Mouse (Mus musculus) megakaryocyte, embryonic 14.5 days (primary cell): Measurements from ENCODE around the gene Exosc5. TPM values are rescaled to one million over a fixed set of nuclear protein-coding genes. Genes with fewer than 3 reads are reported as not detected.

Experiments
- H3K27me3 ChIP-seq: replicated peaks from 2 replicates; pipeline ENCODE3; 2012; ENCODE audit warnings: inconsistent platforms
- H3K36me3 ChIP-seq: replicated peaks from 2 replicates; pipeline ENCODE3; 2012; ENCODE audit warnings: low read length, inconsistent platforms, mixed read lengths
- H3K4me1 ChIP-seq: 2 replicates; pipeline ENCODE4 v1.6.1; 2012; ENCODE audit warnings: inconsistent platforms
- H3K4me3 ChIP-seq: replicated peaks from 2 replicates; pipeline ENCODE3; 2012; ENCODE audit warnings: moderate library complexity, mild to moderate bottlenecking, inconsistent platforms
- H3K9me3 ChIP-seq: 2 replicates; pipeline ENCODE4 v1.6.1; 2012; ENCODE audit warnings: inconsistent platforms
- FLI1 ChIP-seq: IDR thresholded peaks from 2 replicates; pipeline ENCODE4 v1.6.1; 2012; ENCODE audit warnings: low read length, inconsistent platforms, mixed read lengths
- GATA1 ChIP-seq: IDR thresholded peaks from 3 replicates; pipeline ENCODE4 v1.6.1; 2012; ENCODE audit warnings: mixed read lengths, low read length, inconsistent platforms, borderline replicate concordance
- polyA plus RNA-seq: library from polyadenylated mRNA; stranded (reverse); fragments of >175 nt; gene quantifications from 2 replicates; pipeline ENCODE4 v1.2.3, GENCODE M21; 2012; ENCODE audit warnings: low replicate concordance; ENCODE audit not compliant: insufficient read depth

Exosc5 gene
- polyA plus RNA-seq, 1 experiment = 233 TPM

GRCm38 (mm10) chr7:25636373-25636772 lies 22.6 kb upstream of the Exosc5 start:
- peaks cover 73% of the 10 kb centered on the region for H3K4me1 ChIP-seq
- H3K36me3 ChIP-seq = peaks cover 91% of the 10 kb centered on the region
- TF ChIP-seq FLI1 = no peak
- TF ChIP-seq GATA1 = no peak
- H3K9me3 ChIP-seq = no peaks in the 10 kb centered on the region
- no peak overlapping the region for H3K4me3 ChIP-seq
- H3K27me3 ChIP-seq = peaks cover 24% of the 10 kb centered on the region

- Histone ChIP-seq H3K36me3 (peaks cover 88% of the 10 kb centered on the region), H3K9me3 (no peaks in the 10 kb centered on the region), H3K27me3 (peaks cover 26% of the 10 kb centered on the region), H3K4me3 (no peak overlapping the region), H3K4me1 (peaks cover 73% of the 10 kb centered on the region)
- TF ChIP-seq FLI1 (no peak), GATA1 (no peak)
These were observed 21.9 kb upstream of the Exosc5 start for GRCm38 (mm10) chr7:25637099-25637498.

GRCm38 (mm10) chr7:25639754-25640153 lies 19.2 kb upstream of the Exosc5 start:
- Histone ChIP-seq H3K4me3 (no peak overlapping the region), H3K36me3 (peaks cover 65% of the 10 kb centered on the region), H3K4me1 (peaks cover 75% of the 10 kb centered on the region), H3K9me3 (no peaks in the 10 kb centered on the region), H3K27me3 (peaks cover 26% of the 10 kb centered on the region)
- TF ChIP-seq FLI1 = no peak

GRCm38 (mm10) chr7:25644136-25644535 lies 14.8 kb upstream of the Exosc5 start:
- Histone ChIP-seq H3K4me1 (peaks cover 85% of the 10 kb centered on the region), H3K36me3 (peaks cover 36% of the 10 kb centered on the region), H3K4me3 (no peak overlapping the region), H3K27me3 (peaks cover 26% of the 10 kb centered on the region), H3K9me3 (no peaks in the 10 kb centered on the region)
- TF ChIP-seq FLI1 = no peak
- TF ChIP-seq GATA1 = no peak

- no peak for TF ChIP-seq GATA1
- Histone ChIP-seq H3K27me3 (peaks cover 23% of the 10 kb centered on the region), H3K4me3 (no peak overlapping the region), H3K9me3 (no peaks in the 10 kb centered on the region), H3K36me3 (peaks cover 31% of the 10 kb centered on the region), H3K4me1 (peaks cover 86% of the 10 kb centered on the region)
These were observed 14.3 kb upstream of the Exosc5 start for GRCm38 (mm10) chr7:25644631-25645030.

GRCm38 (mm10) chr7:25645074-25645473 lies 13.9 kb upstream of the Exosc5 start:
- no peaks in the 10 kb centered on the region for H3K9me3 ChIP-seq
- H3K4me1 ChIP-seq = peaks cover 88% of the 10 kb centered on the region
- no peak for TF ChIP-seq FLI1
- no peak for TF ChIP-seq GATA1
- H3K4me3 ChIP-seq = peak overlapping the region; percentile 38
- peaks cover 27% of the 10 kb centered on the region for H3K36me3 ChIP-seq
- H3K27me3 ChIP-seq = peaks cover 22% of the 10 kb centered on the region

GRCm38 (mm10) chr7:25647574-25648123 lies 11.3 kb upstream of the Exosc5 start:
- no peaks in the 10 kb centered on the region for H3K9me3 ChIP-seq
- H3K27me3 ChIP-seq = peaks cover 11% of the 10 kb centered on the region
- H3K36me3 ChIP-seq = peaks cover 11% of the 10 kb centered on the region
- no peak overlapping the region for H3K4me3 ChIP-seq
- TF ChIP-seq FLI1 (no peak), GATA1 (no peak)
- peaks cover 93% of the 10 kb centered on the region for H3K4me1 ChIP-seq

GRCm38 (mm10) chr7:25649839-25650238 lies 9.1 kb upstream of the Exosc5 start:
- Histone ChIP-seq H3K27me3 (peaks cover 11% of the 10 kb centered on the region), H3K4me3 (no peak overlapping the region), H3K36me3 (peaks cover 15% of the 10 kb centered on the region), H3K9me3 (no peaks in the 10 kb centered on the region), H3K4me1 (peaks cover 77% of the 10 kb centered on the region)
- TF ChIP-seq GATA1 (no peak), FLI1 (no peak)

- peaks cover 4% of the 10 kb centered on the region for H3K27me3 ChIP-seq
- peaks cover 8% of the 10 kb centered on the region for H3K36me3 ChIP-seq
- TF ChIP-seq GATA1 (no peak), FLI1 (no peak)
- peaks cover 71% of the 10 kb centered on the region for H3K4me1 ChIP-seq
- H3K9me3 ChIP-seq = no peaks in the 10 kb centered on the region
- peak overlapping the region; percentile 81 for H3K4me3 ChIP-seq
These were observed 7.7 kb upstream of the Exosc5 start for GRCm38 (mm10) chr7:25651281-25651680.

- Histone ChIP-seq H3K27me3 (no peaks in the 10 kb centered on the region), H3K9me3 (no peaks in the 10 kb centered on the region), H3K4me1 (peaks cover 71% of the 10 kb centered on the region), H3K36me3 (peaks cover 4% of the 10 kb centered on the region), H3K4me3 (no peak overlapping the region)
- TF ChIP-seq GATA1 = no peak
- TF ChIP-seq FLI1 = no peak
These were observed 6.7 kb upstream of the Exosc5 start for GRCm38 (mm10) chr7:25652244-25652759.

GRCm38 (mm10) chr7:25655601-25656428 lies 3.1 kb upstream of the Exosc5 start:
- H3K27me3 ChIP-seq = no peaks in the 10 kb centered on the region
- TF ChIP-seq GATA1 (no peak), FLI1 (no peak)
- no peak overlapping the region for H3K4me3 ChIP-seq
- no peaks in the 10 kb centered on the region for H3K9me3 ChIP-seq
- peaks cover 4% of the 10 kb centered on the region for H3K36me3 ChIP-seq
- peaks cover 64% of the 10 kb centered on the region for H3K4me1 ChIP-seq
